Mouse (Mus musculus) kidney, postnatal 10 days (tissue): ENCODE measurements around the gene Tmem176a.

Experiments used
- DNase-seq: peaks from one replicate; pipeline ENCODE4 v3.0.0; 2021; ENCODE audit warnings: mixed read lengths

Tmem176a gene

DNA sequence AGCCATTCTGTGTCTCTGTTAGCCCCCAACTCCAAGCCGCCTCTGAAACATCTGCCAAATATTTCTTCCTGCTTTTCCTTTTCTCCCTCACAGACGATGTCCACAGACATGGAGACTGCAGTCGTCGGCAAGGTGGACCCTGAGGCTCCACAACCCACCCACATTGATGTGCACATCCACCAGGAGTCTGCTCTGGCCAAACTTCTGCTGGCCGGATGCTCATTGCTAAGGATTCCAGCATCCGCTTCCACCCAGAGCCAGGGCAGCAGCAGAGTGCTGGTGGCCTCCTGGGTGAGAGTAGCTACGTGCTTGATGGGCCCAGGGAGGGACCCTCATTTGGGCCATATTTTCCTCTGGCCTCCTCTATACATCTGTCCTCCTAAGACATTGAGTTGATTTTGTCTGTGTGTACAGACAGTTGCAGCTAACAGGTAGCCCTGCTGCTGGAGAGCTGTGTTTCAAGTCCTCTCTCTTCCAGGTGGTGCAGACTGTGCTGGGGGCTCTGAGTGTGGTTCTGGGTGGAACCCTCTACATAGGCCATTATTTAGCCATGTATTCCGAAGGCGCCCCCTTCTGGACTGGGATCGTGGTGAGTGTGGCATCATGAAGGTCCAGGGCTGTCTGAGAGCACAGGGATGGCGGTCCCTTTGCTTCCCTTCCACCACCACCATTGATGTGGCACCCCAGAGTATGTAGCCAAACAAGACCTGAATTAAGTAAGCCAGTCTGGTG lies 1.6 kb downstream of the Tmem176a start:
- DNase-seq, result peak; percentile 82

DNA sequence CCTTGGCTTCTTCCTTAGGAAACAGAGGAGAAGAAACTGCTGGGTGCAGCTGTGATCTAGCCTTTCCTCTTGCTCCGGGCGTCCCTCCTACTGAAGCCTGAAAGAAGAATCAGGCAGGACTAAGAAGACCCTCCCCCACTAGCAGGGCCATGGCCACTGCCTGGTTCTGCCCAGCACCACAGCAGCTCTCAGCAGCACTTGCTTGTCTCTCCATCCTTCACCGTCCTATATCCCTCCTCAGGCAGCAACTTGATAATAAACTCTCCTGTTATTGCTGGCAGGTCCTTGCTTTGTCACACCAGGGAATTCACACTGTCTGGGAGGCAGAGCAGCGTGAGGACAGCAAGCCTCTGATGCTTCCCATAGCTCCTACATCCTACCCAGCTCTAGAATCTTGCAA lies 4.4 kb downstream of the Tmem176a start:
- DNase-seq, result no peak

DNA sequence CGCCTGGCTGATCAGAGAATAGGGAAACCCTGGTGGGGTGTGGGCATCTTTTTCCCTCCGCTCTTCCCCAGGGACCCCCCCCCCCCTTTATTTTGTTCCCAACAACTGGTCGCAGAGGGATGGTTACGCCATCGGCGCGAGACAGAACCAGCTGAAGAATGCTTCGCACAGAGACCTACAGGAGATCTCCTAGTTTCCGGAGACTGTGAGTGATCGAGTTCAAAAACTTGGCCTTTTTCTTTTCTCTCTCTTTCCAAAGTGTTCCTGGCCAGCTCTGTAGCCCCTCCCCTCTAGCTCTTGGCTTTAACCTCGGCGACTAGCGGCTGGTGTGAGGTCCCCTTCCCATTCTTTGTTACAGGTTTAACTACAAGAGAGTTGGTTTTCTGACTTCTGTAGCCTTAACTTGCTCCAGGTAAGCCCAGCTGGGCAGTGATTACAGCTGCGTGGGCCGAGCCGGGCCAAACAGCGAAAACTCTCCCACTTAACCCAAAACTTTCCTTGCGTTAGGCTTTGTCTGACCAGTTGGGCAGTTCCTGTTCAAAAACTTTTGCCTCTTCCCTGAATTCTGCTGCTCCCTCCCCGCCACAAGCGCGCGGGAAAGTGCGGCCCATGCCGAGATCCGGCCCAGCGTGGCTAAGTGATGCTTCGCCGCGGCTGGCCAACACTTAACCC lies 11.2 kb downstream of the Tmem176a start:
- DNase-seq, result peak; percentile 73

DNA sequence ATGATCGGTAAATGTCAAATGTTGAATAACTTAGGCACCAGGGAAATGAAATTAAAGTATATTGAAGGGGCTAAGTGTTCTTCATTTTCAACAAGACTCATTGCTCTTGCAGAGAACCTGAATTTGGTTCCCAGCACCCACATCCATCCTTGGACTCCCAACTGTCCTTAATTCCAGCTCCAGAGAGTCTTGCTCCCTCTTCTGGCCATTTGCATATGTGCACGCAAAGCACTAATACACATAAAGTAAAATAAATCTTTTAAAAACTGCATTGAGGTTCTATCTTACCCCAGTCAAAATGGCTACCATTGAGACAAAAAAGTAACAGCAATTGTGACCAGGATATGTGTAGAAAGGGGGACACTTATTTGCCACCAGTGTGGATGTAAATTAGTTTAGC lies 13.4 kb downstream of the Tmem176a start:
- DNase-seq, result no peak

GRCm38 (mm10) chr6:48857613-48858302 lies 17.0 kb downstream of the Tmem176a start:
- DNase-seq, result peak; percentile 49

DNA sequence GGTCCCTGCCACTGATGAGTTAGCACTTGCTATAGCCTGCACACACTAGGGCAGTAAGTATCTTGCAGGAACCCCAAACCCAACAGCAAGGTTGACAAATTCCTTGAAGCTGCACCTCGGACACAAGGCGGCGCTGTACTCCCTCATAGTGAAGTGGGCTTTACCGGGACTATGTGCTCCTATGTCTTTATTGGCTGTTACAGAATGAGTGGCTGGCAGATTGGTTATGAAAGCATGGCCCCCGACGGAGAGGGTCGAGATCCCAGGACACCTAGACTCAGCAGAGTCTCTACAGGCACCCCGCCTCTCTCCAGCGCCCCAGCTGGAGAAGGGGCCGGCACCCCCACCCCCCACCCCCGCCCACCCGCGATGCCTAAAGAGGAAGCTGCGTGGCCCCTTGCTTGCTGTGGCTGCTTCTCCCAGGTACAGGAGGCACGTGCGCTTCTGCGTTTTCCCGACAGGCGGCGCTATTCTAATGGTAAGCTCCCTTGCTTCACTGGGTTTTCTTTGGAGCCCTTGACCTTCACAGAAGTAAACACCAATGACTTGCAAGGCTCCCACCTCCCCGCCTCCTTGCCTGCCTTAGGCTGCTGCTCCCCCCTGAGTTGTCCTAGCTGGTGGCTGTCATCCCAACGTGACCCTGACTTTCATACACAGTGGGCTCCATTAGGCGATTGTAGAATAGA lies 19.6 kb downstream of the Tmem176a start:
- peak; percentile 90 for DNase-seq

DNA sequence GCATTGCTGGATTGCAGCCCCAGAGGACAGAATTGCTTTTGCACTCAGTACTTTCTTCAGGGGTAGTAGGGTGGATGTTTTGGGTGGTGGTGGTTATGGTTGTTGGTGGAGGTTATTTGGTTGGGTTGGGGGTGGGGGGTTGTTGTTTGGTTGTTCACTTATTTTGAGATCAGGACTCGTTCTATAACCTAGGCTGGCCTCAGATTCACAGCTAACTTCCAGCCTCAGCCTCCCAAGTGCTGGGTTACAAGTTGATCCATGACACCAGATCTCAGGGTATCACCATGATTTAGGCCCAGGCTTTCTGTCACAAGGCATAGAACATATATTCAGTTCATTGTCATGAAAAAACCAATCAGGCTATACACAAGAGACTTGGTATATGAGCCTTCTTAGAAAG lies 20.1 kb downstream of the Tmem176a start:
- peak; percentile 6 for DNase-seq

DNA sequence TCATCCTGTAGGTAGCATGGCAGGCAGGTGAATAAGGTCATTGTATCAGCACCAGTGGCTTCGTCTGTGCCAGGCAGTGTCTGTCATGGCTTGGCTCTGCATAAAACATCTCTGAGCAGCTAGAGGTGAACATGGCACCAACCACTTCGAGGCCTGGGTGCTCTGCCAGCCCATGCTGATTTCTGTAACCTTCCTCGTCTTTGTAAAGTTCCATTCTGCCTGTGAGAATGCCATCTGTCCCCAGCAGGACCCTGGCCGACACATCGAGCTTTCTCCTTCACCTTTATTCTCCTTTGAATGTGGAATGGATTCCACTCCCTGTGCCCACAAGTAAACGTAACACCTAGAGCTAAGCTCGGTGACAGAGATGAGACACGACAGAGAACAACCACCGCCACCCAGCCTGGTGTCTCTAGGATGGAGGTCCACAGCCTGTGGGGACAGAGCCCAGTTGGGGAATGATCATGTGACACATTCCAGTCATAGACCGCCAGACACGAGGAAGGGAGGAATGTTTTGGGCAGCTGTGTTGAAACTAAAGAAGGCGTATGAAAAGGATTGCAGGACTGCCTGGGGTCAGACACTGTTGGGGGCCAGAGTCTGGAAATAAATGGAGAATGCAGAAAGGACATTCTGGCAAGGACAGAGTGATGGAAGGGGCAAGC lies 21.0 kb downstream of the Tmem176a start:
- DNase-seq, result peak; percentile 37

DNA sequence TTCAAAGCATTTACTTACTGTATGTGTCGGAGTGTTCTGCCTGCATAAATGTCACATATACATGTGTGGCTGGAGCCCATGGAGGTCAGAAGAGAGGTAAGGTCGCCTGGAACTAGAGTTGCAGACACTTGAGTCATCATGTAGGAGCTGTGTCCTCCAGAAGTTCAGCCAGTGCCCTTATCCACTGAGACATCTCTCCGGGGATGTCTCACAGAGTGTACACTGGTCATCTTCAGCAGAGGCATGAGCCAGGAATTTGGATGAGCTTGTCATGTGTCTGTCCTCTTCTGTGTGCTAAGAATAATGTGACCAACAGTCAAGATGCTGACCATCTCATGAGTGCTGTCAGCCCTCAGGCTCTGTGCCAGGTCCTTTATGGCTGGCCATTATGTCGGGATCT lies 22.1 kb downstream of the Tmem176a start:
- peak; percentile 19 for DNase-seq

DNA sequence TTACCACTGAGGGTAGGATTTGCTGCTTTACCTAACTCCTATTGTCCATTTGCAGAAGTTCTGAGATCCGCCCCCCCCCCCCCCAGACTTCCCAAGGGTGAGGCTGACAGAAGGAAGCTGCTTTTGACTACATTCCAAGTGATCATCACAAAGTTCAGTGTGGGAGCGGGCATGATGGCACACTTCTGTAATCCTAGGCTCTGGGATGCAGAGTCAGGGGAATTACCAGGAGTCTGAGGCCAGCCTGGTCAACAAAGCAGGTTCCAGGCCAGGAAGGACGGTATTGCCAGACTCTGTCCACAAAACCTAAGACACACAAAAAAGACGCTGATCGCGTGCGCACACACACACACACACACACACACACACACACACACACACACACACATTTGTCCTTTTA lies 22.8 kb downstream of the Tmem176a start:
- peak; percentile 22 for DNase-seq

DNA sequence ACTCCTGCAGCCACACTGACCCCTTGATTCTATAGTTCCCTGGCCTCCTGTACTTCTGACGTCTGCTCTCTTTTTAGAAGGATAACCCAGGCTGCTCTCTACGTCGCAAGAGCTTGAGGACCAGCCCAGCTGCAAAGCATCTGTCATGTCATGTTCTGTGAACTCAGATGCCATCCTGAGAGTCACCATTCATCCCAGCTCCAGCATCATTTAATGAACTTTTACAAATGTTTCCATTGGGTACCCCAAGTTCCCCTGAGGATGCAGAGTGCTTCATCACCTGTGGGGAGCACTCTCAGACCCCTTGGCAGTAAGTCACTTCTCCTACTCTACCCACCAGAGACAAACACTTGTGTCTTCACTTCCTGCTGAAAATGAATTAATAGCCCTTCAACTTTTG lies 23.5 kb downstream of the Tmem176a start:
- DNase-seq, result peak; percentile 5

DNA sequence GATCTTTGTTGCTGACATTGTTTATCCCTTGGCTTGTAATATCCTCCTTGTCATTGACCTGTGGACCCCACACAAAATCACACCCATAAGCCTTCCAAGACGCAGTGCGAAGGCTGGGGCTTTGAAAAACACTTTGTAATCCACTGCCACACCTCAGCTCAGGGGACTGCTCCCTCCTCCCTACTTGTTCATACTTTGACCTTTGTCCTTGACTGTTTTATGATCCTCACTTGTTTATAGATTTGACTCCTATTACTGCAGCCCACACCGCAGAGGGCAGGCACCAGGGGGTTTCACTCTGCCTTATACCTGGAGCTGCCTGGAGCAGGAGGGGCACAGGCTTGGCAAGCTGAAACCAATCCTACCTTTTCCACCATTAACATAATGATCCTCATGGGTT lies 24.0 kb downstream of the Tmem176a start:
- DNase-seq, result peak; percentile 26

GRCm38 (mm10) chr6:48865152-48865745 lies 24.5 kb downstream of the Tmem176a start:
- peak; percentile 5 for DNase-seq

GRCm38 (mm10) chr6:48866355-48866950 lies 25.7 kb downstream of the Tmem176a start:
- peak; percentile 5 for DNase-seq

- peak; percentile 4 for DNase-seq
Measured at GRCm38 (mm10) chr6:48867158-48867557, 26.4 kb downstream of the Tmem176a start.

GRCm38 (mm10) chr6:48869774-48870173 lies 29.1 kb downstream of the Tmem176a start:
- DNase-seq, result no peak

DNA sequence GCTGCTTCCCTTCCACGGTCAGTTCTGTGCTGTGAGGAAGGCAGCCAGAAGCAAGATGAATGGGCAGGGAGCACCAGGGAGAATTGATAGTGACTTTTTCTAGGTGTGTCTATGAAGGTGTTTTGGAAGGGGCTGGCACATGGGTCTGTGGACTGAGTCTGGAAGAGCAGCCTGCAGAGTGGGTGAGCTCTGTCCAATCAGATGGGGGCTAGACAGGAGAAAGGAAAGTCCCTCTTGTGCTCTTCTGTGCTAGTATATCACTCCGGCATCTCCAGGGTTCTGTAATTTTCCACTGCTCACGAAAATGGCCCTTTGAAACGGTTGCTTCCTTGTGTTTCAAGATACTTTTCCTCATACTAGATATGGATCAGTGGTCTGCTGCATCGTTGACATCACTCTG lies 31.9 kb downstream of the Tmem176a start, which contains the start of gene Aoc1:
Aoc1 (plus strand) TSS at position 301 of the 400 bp plus-strand sequence.
- DNase-seq, result no peak

- no peak for DNase-seq
Measured at GRCm38 (mm10) chr6:48874576-48874975, 33.9 kb downstream of the Tmem176a start.

GRCm38 (mm10) chr6:48875515-48875914 lies 34.8 kb downstream of the Tmem176a start:
- DNase-seq, result no peak

DNA sequence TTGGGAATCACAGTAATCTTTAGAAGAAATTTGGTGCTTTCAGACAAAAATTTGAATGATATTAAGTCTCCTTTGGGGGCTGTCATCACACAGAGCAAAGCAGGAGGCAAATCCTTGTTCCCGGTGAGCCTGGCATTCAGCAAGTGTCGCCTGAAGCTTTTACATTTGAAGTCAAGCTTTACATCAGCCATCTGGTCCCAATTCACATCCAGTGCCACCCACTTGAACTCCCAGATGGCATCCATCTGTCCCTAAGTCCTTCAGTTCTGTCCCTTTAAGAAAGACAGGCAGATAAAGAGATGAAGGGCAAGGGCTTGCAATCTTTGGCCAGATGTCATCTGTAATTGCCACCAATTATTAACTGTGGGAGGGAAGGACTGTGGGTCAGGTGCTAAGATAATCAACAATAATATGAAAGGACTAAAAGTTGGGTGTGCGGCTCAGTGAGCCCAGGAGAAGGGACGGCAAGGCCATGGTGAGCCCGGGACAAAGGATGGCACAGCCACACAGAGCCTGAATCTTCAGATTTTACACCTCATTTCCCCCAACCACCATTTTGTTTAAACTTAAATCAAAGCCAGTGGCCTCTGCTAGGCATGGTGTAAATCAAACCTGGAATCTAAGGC lies 35.9 kb downstream of the Tmem176a start:
- DNase-seq, result no peak

GRCm38 (mm10) chr6:48894203-48894602 lies 53.5 kb downstream of the Tmem176a start:
- no peak for DNase-seq
